Mouse (Mus musculus) bone marrow, adult 2 months (tissue): ENCODE measurements around the gene Rpl18a. TPM values are rescaled to one million over a fixed set of nuclear protein-coding genes. Genes with fewer than 3 reads are reported as not detected.

Experiments used
- H3K27ac ChIP-seq: fragments of 200-500 bp; 2 replicates; pipeline ENCODE4 v1.5.1; 2012; ENCODE audit warnings: low read depth, mild to moderate bottlenecking, control low read depth, inconsistent platforms, low read length; ENCODE audit not compliant: control insufficient read depth, poor library complexity, insufficient read depth
- H3K4me1 ChIP-seq: fragments of 200-500 bp; 2 replicates; pipeline ENCODE4 v1.6.1; 2011; ENCODE audit warnings: low read length; ENCODE audit not compliant: control insufficient read depth, insufficient read depth
- H3K4me3 ChIP-seq: fragments of 200-500 bp; replicated peaks from 2 replicates; pipeline ENCODE3; 2011; ENCODE audit warnings: mild to moderate bottlenecking, low read depth, low read length, control low read depth; ENCODE audit not compliant: control insufficient read depth
- CTCF ChIP-seq: fragments of 200-500 bp; IDR thresholded peaks from 2 replicates; pipeline ENCODE4 v1.5.1; 2011; ENCODE audit warnings: low read length, control low read depth; ENCODE audit not compliant: control insufficient read depth, insufficient read depth
- POLR2A ChIP-seq: fragments of 200-500 bp; IDR thresholded peaks from 2 replicates; pipeline ENCODE4 v1.6.1; 2011; ENCODE audit warnings: low read depth, mild to moderate bottlenecking, control low read depth, low read length, borderline replicate concordance; ENCODE audit not compliant: control insufficient read depth
- WGBS: fragments of 180-500 bp; shearing (Covaris S2); methylation state at CpG from one replicate; pipeline ENCODE4 v1.1.7; 2018; 5-methylcytosine and 5-hydroxymethylcytosine counted together
- polyA plus RNA-seq: library from polyadenylated mRNA; stranded (reverse); fragments of >200 nt; gene quantifications from 2 replicates; pipeline ENCODE4 v1.2.4, GENCODE M21; 2011; ENCODE audit warnings: low replicate concordance; ENCODE audit not compliant: missing spikeins, insufficient read depth, insufficient read length

The Rpl18a gene
- polyA plus RNA-seq, 1 experiment: 1,544 TPM

DNA sequence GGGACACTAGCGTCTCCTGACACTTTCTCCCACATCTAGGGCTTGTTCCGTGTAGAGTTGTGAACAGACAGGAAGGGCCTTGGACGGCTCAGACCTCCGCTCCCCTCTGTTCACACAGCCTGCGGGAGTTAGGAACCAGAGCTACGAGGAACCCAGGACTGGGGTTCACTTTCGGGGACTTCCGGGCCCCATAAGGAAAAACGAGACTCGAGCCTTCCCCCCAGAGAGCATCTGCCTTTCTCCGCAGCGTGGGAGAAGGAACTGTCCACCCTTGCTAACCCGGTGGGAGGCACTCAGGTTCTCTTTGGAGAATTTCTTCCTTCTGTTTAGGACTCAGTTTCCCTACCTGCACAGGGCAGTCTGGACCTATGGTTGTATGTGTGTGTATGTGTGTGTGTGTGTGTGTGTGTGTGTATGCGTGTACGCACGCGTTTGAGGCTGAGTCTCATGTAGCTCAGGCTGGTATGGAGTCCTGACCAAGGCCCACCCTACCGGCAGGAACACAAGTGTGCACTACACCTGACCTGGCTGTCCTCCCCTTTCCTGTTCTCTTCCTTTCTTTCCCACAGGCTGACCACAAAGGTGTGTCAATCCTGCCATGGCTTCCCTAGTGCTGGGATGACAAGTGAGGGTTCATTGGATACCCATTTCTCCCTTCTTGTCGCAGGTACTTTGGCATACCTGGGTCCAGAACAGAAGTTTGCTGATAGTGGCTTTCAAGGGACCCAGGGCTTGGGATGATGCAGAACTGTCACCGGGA, 4.1 kb downstream of the Rpl18a start:
- WGBS: 39% methylated on average over 20 of the region's 20 CpGs
- TF ChIP-seq POLR2A: no peak
- TF ChIP-seq CTCF: no peak
- H3K27ac ChIP-seq: no peak overlapping the region
- no peak overlapping the region for H3K4me3 ChIP-seq
- H3K4me1 ChIP-seq: peaks cover 2% of the 10 kb centered on the region; the same call in 1 of the 2 replicates

DNA sequence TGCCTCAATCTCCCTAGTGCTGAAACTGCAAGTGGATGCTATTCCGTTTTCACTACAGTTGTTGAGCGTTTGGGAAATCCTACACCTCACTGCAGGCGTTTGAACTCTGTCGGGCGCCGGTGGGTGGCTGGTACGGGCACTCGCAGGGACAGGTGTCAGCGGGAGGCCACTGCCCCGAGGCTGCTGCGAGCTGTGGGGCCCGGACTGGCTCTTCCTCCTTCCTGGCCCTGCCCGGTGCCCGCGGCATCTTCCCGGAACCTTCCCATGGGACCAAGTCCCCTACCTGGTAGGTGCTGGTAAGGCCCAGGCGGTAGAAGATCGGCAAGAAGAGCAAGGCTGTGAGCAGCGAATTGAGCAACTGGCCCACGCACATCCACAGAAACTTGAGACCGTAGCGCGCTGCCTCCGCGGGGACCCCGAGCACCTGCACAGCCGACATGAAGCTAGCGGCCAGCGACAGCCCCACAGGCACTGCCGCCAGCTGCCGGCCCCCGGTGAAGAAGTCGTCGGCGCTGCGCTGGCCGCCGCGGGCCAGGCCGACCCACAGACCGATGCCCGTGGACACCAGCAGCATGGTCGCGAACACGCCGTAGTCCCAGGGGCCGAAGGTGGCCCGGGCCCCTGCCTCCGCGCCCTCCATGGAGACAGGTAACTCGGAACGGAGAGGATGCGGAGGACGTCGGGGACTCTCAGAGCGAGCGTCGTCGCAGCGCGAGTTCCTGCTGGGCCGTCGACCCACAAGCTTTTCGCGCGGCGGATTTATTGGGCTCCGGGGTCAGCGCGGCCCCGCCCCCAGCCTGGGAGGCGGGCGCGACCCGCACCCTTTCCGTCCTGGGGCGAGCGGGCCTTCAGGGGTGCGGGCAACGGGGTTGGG, 5.0 kb downstream of the Rpl18a start, which contains the start of gene Slc5a5:
Gene Slc5a5, minus strand, starts transcription at position 736 of the 874 bp plus-strand sequence.
- 6% methylated on average over 80 of the region's 80 CpGs for WGBS
- no peak within 1 kb of the TSS for H3K4me3 ChIP-seq
- no peak for TF ChIP-seq CTCF
- no peak for TF ChIP-seq POLR2A
- H3K27ac ChIP-seq: no peak within 1 kb of the TSS
- H3K4me1 ChIP-seq: peaks cover 2% of the 10 kb centered on the region; the same call in 1 of the 2 replicates

GRCm38 (mm10) chr8:70891356-70891755, 5.9 kb downstream of the Rpl18a start:
- H3K4me3 ChIP-seq: no peak overlapping the region
- peaks cover 2% of the 10 kb centered on the region; the same call in 1 of the 2 replicates for H3K4me1 ChIP-seq
- WGBS: 15% methylated on average over 21 of the region's 21 CpGs
- TF ChIP-seq CTCF: no peak
- no peak for TF ChIP-seq POLR2A
- H3K27ac ChIP-seq: no peak overlapping the region

DNA sequence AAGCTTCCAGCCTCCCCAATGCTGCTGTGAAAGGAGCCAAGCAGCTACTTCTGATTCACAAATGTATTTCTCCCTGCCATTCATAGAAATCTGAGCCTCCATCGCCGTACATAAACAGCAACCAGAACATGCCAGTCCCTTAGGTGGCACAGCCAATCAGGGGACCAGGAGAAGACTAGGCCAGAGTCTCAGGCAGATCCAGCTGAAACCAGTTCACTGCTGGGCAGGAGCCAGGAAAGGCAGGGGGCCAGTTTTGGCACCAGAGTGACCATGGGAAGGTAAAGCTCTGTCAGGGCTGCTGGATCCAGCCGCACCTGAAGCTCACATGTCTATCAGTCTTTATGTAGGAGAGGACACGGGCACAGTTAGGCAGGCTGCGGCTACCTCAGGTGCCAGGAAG, 6.6 kb downstream of the Rpl18a start:
- WGBS: 81% methylated on average over 5 of the region's 5 CpGs
- Histone ChIP-seq H3K4me3 (no peak overlapping the region), H3K4me1 (no peaks in the 10 kb centered on the region; the same call in 1 of the 2 replicates), H3K27ac (no peak overlapping the region)
- TF ChIP-seq CTCF (no peak), POLR2A (no peak)

- H3K4me1 ChIP-seq: no peaks in the 10 kb centered on the region
- TF ChIP-seq CTCF: no peak
- TF ChIP-seq POLR2A: no peak
- no peak overlapping the region for H3K4me3 ChIP-seq
- 7% methylated on average over 17 of the region's 18 CpGs for WGBS
- H3K27ac ChIP-seq: no peak overlapping the region
Measured at GRCm38 (mm10) chr8:70887669-70888068, 9.5 kb downstream of the Rpl18a start.

DNA sequence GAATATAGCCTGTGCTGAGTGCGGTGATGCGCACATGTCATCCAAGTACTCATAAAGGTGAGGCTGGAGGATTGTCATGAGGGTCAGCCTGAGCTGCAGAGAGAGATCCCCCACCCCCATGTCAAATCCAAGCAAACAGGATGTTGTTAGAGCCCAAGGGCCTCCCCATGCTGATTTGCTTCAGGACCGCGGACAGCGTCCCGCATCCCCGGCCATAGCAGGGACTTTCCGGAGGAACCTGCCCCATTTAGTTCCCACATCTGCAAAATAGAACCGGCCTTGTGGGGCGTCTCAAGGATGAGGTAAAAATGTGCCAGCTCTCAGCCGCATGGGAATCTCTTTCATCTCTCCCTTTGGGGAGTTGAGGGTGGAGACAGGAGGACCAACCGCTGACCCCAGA, 11.6 kb downstream of the Rpl18a start:
- H3K4me3 ChIP-seq: no peak overlapping the region
- TF ChIP-seq POLR2A (no peak), CTCF (no peak)
- H3K27ac ChIP-seq: no peak overlapping the region
- no peaks in the 10 kb centered on the region for H3K4me1 ChIP-seq
- WGBS: 14% methylated on average over 12 of the region's 12 CpGs

- 51% methylated on average over 10 of the region's 10 CpGs for WGBS
- Histone ChIP-seq H3K27ac (no peak overlapping the region), H3K4me1 (no peaks in the 10 kb centered on the region), H3K4me3 (no peak overlapping the region)
- TF ChIP-seq POLR2A: no peak
- TF ChIP-seq CTCF: no peak
Measured at GRCm38 (mm10) chr8:70884683-70885082, 12.5 kb downstream of the Rpl18a start.

DNA sequence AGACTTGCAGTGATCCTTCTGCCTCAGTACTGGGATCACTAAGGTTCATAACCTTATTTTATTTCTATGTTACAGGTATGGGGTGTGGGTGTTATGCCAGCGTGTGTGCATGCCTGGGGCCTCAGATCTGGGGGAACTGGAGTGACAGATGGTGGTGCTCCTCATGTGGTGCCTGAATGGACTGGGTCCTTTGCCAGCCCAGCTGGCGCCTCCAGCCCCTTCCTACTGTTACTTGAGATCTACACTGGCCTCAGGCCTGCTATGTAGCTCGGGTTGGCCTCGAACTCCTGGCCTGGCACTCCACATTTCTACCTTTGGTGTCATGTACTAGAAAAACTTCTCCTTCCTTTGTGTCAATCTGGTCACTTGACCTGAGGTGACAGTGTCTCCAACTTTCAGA, 13.0 kb downstream of the Rpl18a start:
- Histone ChIP-seq H3K4me1 (no peaks in the 10 kb centered on the region), H3K27ac (no peak overlapping the region), H3K4me3 (no peak overlapping the region)
- WGBS: 56% methylated on average over 4 of the region's 4 CpGs
- no peak for TF ChIP-seq POLR2A
- TF ChIP-seq CTCF: no peak
